Mouse (Mus musculus) spleen, embryonic (tissue): ENCODE results near the gene Klf15.

Experiments
- CTCF ChIA-PET: fragments of 350-600 bp; sonication (Branson Sonifier 250); formaldehyde crosslinking; loops from one replicate; lab custom pipeline; 2022; lab: Charles Lee

Gene Klf15

GRCm38 (mm10) chr6:90462181-90462706 is at the start of gene Klf15:
Gene Klf15, plus strand, starts transcription at chr6:90462576.
- CTCF ChIA-PET: no interaction called here

GRCm38 (mm10) chr6:90422565-90422964 is 39.8 kb upstream of the Klf15 start:
- CTCF ChIA-PET: no interaction called here

GRCm38 (mm10) chr6:90425361-90425760 is 37.0 kb upstream of the Klf15 start:
- CTCF ChIA-PET: interaction anchor here (0.5 kb wide), 1 partner anchor 10 kb away, joined by 4 read pairs; no protein-coding TSS in a partner anchor

GRCm38 (mm10) chr6:90426003-90426402 is 36.4 kb upstream of the Klf15 start:
- CTCF ChIA-PET: interaction anchor here (0.5 kb wide), 1 partner anchor 9 kb away, joined by 4 read pairs; no protein-coding TSS in a partner anchor

- CTCF ChIA-PET: interaction anchor here (0.9 kb wide), 1 partner anchor 46 kb away, joined by 3 read pairs; no protein-coding TSS in a partner anchor
Measured at GRCm38 (mm10) chr6:90428380-90428974, 33.9 kb upstream of the Klf15 start, which contains the start of gene Cfap100. Gene Cfap100, minus strand, starts transcription at chr6:90428797.

GRCm38 (mm10) chr6:90429911-90430310 is 32.5 kb upstream of the Klf15 start:
- CTCF ChIA-PET: no interaction called here

- CTCF ChIA-PET: no interaction called here
Measured at GRCm38 (mm10) chr6:90431487-90431886, 30.9 kb upstream of the Klf15 start.

GRCm38 (mm10) chr6:90434687-90435086 is 27.7 kb upstream of the Klf15 start:
- CTCF ChIA-PET: interaction anchor here (0.6 to 0.7 kb wide), 2 partner anchors 9 to 495 kb away, joined by 4 to 5 read pairs; no protein-coding TSS in a partner anchor

- CTCF ChIA-PET: interaction anchor here (0.6 to 0.7 kb wide), 2 partner anchors 10 to 494 kb away, joined by 4 to 5 read pairs; no protein-coding TSS in a partner anchor
Measured at GRCm38 (mm10) chr6:90435195-90435618, 27.2 kb upstream of the Klf15 start.

GRCm38 (mm10) chr6:90436192-90436907 is 26.0 kb upstream of the Klf15 start:
- CTCF ChIA-PET: no interaction called here

GRCm38 (mm10) chr6:90437041-90437440 is 25.3 kb upstream of the Klf15 start:
- CTCF ChIA-PET: no interaction called here

- CTCF ChIA-PET: no interaction called here
Measured at GRCm38 (mm10) chr6:90446883-90447282, 15.5 kb upstream of the Klf15 start.

- CTCF ChIA-PET: no interaction called here
Measured at GRCm38 (mm10) chr6:90450179-90450578, 12.2 kb upstream of the Klf15 start.

GRCm38 (mm10) chr6:90450697-90451096 is 11.7 kb upstream of the Klf15 start:
- CTCF ChIA-PET: no interaction called here

GRCm38 (mm10) chr6:90451512-90451911 is 10.9 kb upstream of the Klf15 start:
- CTCF ChIA-PET: no interaction called here

- CTCF ChIA-PET: no interaction called here
Measured at GRCm38 (mm10) chr6:90452603-90453002, 9.8 kb upstream of the Klf15 start.

- CTCF ChIA-PET: no interaction called here
Measured at GRCm38 (mm10) chr6:90453751-90454150, 8.6 kb upstream of the Klf15 start.

GRCm38 (mm10) chr6:90457421-90457820 is 5.0 kb upstream of the Klf15 start:
- CTCF ChIA-PET: no interaction called here

GRCm38 (mm10) chr6:90461181-90461580 is 1.2 kb upstream of the Klf15 start:
- CTCF ChIA-PET: no interaction called here

GRCm38 (mm10) chr6:90461771-90462170 is 605 bp upstream of the Klf15 start:
- CTCF ChIA-PET: no interaction called here

GRCm38 (mm10) chr6:90462841-90463227 is 458 bp downstream of the Klf15 start:
- CTCF ChIA-PET: no interaction called here

- CTCF ChIA-PET: no interaction called here
Measured at GRCm38 (mm10) chr6:90463228-90463862, 969 bp downstream of the Klf15 start.
